Mouse (Mus musculus) MN1 (cell line): ENCODE results near the gene Rgs6.

Source experiments
- DNase-seq: peaks from one replicate; pipeline ENCODE4 v3.0.0-alpha.2; 2016; ENCODE audit warnings: low spot score

Rgs6 gene

DNA sequence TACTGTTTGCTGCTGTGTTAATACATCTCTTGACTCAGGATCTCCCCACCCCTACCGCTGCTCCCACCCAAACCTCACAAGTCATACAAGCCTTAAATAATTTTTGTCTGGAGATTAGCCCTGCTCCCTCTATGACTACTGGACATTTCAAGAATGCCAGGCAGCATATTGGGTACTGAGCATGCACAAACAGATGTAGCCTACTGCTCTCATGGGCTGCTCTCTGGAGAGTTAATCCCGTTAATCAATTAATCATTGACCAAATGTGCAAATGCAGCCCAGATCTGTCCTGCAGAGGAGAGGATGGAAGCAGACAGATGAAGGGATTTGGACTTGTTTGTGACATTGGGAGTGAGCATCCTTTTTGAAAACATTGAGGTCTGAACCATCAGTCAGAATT, at the start of gene Rgs6:
TSS of gene Rgs6 (plus strand) at position 276 of the 400 bp plus-strand sequence.
- no peak for DNase-seq

DNA sequence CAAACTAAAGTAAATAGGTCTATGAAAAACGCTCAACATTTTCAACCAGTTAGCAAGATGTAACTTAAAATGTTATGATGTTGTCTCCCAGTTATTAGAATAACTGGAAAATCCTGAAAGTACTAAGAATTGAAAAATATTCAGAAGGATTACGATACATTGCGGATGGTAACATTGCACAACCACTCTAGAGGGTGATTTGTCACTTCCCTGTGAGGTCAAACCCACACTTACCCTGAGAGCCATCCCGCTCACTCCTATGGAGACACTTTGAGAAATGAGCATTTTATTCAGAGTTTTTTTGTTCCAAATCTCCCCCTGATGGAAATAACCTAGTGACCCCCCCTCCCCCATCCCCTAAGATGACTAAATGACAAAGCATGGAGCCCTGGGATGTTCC, 41.0 kb upstream of the Rgs6 start:
- no peak for DNase-seq

DNA sequence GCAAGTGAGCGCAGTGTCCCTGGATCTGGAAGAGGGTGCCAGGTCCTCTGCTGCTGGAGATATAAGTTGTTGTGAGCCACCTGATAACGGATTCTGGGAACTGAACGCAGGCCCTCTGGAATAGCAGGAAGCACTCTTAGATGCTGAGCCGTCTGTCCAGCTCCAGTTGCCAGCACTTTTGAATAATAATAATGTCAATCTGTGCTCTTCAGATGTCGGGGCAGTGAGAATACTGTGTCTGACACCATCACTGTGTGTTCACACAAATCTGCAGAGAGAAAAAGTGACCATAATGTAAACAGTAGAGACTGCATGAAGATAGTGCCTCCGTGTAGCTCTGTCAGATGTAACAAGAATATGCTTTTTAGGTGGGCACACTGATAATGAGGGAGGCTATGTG, 38.9 kb upstream of the Rgs6 start:
- no peak for DNase-seq

DNA sequence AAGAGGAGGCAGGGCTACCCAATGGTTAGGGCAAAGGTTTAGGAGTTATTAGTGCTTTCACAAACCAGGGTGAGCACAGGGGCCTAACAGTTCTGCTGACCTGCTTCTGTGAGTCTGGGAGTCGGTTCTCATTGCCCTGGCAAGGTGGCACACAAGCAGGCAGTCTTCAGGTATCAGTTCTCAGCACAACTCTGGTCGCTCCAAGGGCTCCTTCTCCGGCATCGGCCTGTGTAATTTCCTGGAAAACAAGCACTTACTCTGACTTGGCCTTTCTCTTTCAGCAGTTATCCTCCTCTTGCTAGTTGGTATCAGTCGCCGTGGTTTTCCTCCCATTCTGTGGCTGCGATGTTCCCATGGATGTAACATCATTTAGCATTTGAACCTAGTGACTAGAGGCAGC, 38.0 kb upstream of the Rgs6 start:
- DNase-seq = no peak

DNA sequence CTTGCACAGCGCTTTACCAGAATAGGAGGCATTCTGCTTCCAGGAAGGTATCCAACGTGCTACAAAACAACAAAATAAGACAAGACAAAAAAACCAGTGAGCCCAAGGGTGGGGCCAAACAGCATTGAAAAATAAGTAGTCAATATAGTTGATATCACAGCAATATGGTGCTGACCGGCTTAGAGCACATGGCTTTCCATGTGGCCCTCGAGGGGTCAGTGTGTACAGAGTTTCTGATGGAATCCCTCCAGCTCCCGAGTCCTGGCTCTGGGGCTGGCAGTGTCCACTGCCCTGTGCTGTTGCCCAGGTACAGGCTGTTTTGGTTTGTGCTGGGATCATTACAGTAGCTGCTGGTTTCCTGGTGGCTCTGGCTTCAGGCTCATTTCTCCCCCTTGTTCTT, 35.7 kb upstream of the Rgs6 start:
- DNase-seq = no peak

DNA sequence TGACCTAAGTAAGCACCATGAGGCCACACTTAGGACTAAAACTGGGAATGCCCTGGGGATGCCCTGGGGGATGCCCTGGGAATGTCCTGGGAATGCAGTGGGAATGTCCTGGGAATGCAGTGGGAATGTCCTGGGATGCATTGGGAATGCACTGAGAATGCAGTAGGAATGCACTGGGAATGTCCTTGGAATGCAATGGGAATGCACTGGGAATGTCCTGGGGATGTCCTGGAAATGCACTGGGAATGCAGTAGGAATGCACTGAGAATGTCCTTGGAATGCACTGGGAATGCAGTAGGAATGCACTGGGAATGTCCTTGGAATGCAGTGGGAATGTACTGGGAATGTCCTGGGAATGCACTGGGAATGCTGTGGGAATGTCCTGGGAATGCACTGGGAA, 25.2 kb upstream of the Rgs6 start:
- no peak for DNase-seq

DNA sequence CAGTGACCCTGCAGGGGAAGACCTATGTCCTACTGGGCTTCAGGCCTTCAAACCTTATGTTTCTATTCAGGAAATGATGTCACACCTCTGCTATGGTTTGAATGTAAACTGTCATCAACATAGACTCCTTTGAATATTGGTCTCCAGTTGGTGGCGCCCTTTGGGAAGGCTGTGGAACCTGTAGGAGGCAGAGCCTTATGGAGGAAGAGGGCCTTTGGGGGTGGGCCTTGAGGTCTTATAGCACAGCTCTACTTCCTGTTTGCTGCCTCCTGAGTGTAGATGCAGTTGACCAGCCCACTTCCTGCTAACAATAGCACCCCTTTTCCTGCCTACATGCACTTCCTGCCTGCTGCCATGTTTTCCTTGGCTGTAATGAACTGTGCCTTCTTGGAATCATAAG, 19.7 kb upstream of the Rgs6 start:
- DNase-seq = no peak

DNA sequence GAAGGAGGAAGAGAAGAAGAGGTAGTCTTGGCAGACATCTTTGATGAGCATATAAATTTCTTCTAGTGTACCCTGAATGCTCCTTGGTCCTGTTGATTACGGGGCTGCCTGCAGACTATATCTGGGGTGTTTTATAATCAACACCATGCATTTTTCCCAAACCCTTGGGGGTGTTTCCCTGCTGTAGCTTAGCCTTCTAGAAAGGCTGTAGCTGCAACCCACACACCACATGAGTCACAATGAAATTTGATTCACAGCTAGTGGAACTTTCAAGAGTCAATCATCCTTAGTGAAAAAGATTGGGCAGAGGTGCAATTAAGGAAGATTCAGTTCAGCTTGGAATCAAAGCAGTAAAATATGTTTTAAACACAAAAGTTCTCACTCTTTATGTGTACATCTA, 15.4 kb upstream of the Rgs6 start:
- DNase-seq = no peak

DNA sequence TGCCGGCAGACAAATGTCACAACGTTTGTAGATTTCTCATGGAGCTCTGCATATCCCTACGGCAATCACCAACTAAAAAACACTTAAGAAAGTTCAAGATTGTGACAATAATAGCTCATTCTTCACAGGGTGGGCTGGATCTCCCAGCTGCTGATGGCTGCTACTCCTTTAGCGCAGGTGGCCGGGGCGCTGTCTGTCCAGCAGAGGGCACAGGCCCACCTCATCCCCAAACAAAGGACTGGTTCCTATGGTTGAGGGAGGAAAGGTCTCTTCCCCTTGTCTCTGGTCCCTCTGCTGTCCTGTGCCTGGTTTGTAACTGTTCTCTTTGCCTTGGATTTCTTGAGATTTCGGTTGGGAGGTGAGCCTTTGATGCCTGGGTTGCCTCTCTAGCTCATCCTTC, 1.5 kb upstream of the Rgs6 start:
- DNase-seq = no peak

DNA sequence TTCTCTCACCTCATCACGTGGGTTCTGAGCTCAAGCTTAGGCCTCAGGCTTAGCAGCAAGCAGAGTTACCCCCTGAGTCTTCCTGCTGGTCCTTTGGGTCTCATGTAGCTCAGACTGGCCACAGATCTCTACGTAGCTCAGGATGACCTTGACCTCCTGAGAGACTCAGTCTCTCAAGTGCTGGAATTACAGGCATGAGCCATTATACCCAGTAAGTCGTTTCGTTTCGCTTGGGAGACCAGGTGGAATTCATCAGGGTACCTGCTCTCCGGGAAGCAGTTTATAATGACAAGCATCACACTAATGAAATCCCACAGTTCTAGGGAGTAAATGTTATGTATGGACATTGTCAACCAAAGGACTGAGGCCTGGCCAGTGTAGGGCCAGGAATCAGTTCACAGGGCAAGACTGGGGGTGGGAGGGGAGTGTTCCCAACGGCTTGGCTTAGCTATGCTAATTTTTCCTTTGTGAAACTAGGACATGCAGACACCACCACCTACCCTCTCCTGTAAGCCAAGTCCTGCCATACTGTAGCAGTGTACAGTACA, 670 bp upstream of the Rgs6 start:
- DNase-seq = no peak

DNA sequence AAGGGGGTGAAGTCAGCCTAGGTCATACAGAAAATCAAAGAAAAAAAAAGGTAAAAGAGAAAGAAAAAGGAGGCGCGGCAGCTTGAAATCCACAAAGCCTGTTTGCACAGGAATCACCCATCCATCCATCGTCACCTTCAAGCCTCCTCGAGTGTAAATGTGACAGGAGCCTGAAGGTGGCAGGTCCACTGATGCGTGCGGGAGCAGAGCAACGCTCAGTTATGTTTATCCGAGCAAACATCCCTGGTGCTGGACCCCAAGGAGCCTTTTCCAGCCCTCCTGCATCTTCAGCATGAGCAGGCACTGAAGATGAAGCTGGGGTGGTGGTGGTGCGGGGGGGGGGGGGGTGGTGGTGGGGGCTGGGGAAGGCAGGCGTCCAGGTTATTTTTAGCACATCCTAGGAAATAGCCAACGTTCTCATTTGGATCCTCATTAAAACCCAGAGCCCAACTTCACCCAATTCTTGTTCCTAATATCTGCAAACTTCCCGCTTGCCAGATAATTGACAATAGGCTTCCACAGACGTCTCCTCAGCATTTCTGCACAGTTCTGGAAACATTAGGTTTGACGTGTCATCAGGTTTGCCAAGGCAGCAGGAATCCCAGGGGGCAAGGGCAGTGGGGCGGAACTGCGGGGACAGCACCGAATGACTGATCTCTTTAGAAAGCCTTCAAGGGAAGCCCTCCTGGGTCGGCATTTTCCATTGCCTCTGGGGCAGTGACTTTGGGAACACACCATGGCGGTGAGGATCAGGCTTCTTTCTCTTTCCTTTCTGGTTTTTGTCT, 946 bp downstream of the Rgs6 start:
- no peak for DNase-seq

DNA sequence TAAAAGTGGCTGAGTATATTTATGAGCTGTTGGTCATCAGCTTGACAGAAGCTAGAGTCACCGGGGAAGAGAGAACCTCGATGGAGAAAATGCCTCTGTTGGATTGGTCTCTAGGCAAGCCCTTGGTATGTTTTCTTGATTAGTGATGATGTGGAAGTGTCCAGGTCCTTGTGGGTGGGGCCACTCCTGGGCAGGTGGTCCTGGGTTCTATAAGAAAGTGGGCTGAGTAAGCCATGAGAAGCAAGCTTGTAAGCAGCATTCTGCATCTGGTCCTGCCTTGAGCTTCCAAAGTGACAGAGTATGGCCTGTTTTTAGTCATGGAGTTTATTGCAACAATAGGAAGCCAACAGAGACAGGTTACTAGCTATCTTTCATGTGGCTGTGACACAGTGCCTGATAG, 10.9 kb downstream of the Rgs6 start:
- DNase-seq = no peak

DNA sequence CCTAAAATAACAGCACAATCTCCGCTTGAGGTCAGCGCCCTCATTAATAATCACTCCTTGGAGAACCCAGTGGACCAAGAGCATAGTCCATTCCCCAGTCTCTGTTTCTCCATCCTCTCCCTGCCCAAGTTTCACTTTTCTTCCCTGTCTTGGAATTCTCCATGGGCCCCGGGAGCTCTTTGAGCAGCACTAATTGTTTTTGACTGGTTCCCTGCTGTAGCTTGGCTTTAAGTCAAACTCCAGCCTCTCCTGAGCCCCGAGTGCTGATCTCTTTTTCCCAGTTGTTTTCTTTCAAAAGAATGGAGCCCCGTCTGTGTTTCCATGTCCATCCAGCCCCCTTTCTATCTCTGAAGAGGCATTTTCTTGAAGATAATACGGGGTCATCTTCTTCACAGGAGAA, 12.3 kb downstream of the Rgs6 start:
- DNase-seq = no peak

DNA sequence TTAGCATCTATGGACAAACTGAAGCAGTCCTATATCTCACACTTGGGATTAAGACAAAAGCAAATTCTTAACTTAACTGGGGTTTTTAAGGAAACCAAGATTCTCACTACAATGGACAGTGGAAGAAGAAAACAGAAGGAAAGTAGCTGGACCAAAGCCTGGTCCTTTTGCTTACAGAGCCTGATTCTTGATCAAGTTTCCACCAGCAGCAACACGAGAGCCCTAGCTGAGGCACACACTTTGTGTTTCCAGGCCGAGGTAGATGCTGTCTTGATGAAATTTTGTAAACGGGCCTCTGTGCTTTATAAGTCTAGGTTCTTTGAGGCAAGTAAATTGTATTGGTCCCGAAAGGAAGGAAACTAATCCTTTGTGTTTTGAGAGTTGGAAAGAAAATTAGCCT, 14.7 kb downstream of the Rgs6 start:
- no peak for DNase-seq

DNA sequence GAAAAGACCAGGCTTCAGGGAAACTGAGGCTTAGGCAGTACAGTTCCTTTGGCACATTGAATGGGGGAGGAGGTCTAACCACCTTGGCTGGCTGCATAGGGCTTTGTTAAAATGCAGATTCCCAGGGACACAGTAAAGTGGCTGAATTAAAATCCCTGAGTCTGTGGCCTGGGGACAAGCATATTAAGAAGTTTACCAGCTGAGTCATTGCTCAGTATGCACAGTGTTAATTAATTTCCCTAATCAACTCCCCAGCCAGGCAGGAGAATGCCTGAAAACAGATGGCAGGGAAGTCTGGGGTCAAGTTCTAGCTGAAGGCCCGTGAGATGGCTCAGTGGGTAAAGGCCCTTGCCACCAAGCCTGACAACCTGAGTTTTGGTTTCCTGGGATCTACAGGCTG, 15.2 kb downstream of the Rgs6 start:
- no peak for DNase-seq

DNA sequence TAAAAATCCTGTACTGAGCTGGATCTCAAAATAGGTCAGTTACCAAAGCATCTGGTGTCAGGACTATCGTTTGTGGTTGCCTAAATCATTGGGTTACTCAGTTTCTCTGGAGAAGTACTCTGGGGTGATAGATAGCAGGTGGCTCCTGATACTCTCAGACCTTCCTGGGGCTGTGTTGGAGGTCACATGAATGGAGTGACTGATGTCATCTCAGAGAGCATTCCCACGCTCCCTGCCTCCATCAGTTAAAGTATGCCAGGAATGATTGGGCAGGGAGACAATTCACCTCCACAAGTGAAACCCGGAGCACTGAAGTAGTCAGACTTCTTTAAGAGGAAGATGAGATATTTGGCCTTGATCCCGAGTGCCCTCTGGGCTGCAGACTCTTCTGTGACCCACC, 15.9 kb downstream of the Rgs6 start:
- no peak for DNase-seq

DNA sequence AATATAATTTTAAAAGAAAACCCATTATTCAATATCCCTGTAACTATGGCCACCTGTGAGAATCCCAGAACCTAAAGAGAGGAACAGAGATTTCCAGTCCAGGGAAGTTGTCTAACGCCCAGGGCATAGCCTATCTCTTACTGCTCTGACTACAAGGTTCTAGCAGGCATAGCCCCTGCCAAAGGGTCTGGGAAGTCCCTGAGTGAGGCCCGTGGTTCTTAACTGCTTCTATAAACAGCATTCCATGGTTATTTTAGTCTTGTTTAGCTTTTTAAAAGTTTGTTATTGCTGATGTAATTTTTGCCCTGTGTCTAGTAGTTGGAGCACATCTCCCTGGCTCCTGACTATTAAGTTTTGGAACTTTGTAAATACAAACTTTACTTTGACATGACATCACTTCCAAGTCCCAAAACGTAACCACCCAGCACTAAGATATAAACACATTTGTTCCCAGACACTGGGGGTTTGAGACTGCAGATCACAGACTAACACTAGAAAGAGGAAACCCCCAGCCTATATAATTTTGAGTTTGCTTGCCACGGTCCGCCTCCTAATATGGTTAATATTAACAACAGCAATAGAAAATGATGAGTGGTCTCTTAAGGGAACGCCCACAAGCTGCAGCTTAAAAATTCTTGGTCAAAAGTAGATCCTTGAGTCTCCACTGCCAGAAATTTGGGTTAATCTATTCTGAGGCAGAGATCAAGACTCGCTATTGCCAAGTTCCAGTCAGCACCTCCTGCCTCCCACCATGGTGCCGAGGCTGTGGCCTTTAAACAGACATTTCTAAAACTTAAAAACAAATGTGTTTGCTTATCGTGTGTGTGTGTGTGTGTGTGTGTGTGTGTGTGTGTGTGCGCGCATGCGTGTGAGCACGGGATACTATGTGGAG, 24.9 kb downstream of the Rgs6 start:
- no peak for DNase-seq

DNA sequence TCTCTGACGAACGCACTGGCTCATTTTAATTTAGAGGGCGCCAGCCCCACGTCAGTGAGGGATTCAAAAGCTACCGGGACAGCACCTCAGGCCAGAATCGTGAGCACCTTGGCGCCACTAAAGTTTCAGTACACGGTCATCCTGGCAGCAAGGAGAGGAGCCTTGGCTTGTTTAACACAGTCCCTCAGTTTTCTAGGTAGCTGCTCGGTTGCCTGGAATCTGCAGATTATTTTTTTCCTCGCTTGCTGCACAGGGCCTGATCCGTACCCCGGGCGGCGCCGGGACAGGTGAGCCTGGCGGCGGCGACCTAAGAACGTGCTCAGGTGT, 28.4 kb downstream of the Rgs6 start:
- DNase-seq = no peak

DNA sequence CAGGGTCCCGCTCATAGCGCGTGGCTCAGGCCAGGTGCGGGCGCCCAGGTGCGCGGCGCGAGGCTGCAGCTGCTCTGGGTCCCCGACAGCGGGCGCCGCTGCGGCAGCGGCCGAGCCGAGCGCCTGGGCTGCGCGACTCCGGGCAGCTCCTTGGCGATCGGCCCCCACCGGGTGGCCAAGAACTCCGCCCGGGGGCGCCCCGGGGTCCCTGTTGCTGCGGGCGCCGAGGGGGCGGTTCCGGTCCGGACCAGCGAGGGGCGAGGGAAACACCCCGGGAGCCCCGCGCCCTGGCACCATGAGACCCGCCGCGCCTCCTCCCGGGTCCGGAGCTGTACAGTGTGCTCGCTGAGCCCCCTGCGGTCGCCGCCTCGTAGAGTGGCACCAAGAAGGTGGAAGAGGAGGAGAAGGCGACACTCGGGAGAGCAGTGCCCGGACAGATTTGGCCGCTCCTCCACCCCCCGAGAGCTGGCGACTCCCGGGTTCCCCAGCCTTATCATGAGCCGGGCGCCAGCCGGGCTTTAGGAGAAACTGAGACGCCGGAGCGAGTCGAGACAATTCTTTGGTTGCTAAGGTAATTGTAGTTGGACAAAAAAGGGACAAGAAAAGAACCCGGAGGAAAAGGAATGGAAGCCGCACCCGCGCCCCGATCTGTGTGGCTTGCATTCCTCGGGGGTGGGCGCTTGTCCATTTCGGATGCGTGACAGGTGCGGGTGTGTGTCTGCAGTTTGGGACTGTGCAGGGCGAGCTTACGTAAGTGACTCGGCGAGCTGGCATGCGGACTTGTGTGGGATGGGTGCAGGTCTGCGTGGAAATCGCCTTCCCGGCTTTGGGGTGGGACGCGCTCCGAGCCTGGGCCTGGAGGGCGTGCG, 29.0 kb downstream of the Rgs6 start:
- no peak for DNase-seq

DNA sequence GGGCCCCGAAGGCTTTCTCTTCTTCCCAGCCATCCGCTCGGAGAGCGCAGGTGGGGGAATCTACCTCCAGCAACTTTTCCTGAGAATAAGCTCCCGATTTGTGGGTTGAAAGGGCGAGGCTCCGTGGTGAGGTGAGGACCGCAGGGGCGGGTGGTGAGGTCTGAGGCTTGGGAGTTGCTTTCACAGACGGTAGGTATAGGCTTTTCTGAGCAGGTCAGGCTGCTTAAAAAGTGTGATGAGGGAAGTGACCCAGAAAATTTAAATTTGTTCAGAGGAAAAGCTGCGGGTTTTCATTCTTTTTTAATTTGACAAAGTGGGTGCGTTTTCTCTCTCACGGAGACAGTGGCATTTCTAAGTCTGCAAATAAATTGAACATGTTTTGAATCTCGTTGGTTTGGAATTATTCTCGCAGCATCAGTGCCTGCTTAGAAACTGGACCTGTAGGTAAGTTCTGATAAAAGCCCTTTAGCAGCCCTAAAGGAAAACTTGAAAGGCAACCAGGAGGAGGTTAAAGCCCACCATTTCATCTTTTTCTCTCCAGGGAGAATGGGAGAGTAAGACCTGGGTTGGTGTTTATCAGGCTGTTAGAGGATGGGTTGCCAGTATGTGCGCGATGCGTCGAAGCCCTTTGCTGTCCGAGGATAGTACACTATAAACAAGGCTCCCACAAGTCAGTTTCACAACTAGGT, 29.7 kb downstream of the Rgs6 start:
- no peak for DNase-seq

DNA sequence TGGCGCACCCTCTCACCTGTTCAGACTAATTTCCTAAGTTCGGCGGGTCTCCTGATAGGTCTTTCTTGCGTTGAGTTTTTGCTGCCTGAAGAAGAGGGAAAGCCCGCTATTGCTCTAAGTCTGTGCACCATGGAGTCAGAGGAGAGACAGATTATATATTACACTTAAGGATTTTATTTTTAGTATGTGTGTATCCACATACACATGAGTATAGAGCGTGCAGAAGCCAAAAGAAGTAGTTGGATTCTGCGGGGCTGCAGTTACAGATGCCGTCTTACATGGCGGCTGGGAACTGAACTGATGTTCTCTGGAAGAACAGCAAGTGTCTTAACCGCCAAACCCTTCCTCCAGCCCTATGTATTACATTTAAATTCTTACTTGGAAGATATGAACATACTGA, 52.3 kb downstream of the Rgs6 start:
- no peak for DNase-seq

DNA sequence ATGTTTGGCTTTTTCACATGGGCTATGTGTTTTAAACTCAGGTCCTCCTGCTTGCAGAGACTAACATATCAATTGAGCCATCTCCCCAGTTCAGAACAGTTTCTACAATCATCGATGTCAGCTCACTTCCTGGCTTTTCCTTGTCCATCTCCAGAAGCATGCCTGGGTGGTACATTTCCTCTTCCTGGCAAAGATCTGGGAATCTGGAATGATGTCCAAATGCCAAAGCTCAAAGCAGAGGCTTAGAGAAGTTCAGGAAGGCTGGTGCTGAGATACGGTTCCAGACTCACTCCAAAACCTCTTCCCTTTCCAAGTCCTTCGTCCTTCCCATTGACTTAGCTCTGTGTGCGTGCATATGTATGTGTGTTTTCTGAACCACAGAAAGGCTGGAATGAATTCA, 59.8 kb downstream of the Rgs6 start:
- no peak for DNase-seq
